Mouse (Mus musculus): ENCODE data around the gene Slc35c1. TPM values are rescaled to one million over a fixed set of nuclear protein-coding genes. Genes with fewer than 3 reads are reported as not detected.

Slc35c1 gene
- total and polyA plus RNA-seq, 2 experiments from 2014 or later, result 9.1 to 14.4 TPM

GRCm38 (mm10) chr2:92425366-92425765 is 35.0 kb downstream of the Slc35c1 start:
- peaks cover 18% of the 10 kb centered on the region for H3K4me1 ChIP-seq (ENCODE audit: insufficient read depth)
- no peak for ATAC-seq
- H3K9me3 ChIP-seq (ENCODE audit: low read length), result no peaks in the 10 kb centered on the region
- no peak for DNase-seq
- H3K4me3 ChIP-seq (ENCODE audit: low read depth, low read length), result no peak overlapping the region
- no peak overlapping the region for H3K9ac ChIP-seq
- 59% methylated on average over 4 of the region's 4 CpGs for WGBS
- no peaks in the 10 kb centered on the region for H3K27me3 ChIP-seq (ENCODE audit: insufficient read depth, low read length)
- peak overlapping the region; percentile 77 for H3K27ac ChIP-seq (ENCODE audit: low read depth, low read length)
- TF ChIP-seq CTCF (IDR thresholded peaks at IDR 0.05; ENCODE audit: low read depth), result no peak
- H3K36me3 ChIP-seq (ENCODE audit: insufficient read depth), result peaks cover 45% of the 10 kb centered on the region
- no peak overlapping the region for H3K4me2 ChIP-seq (ENCODE audit: low read depth)

- Histone ChIP-seq H3K9me3 (ENCODE audit: low read length) (no peaks in the 10 kb centered on the region), H3K4me2 (ENCODE audit: low read depth) (no peak overlapping the region), H3K4me1 (ENCODE audit: insufficient read depth) (peaks cover 18% of the 10 kb centered on the region), H3K27me3 (ENCODE audit: insufficient read depth, low read length) (no peaks in the 10 kb centered on the region), H3K36me3 (ENCODE audit: insufficient read depth) (peaks cover 52% of the 10 kb centered on the region), H3K4me3 (ENCODE audit: low read depth, low read length) (no peak overlapping the region), H3K27ac (ENCODE audit: low read depth, low read length) (peak overlapping the region; percentile 77), H3K9ac (no peak overlapping the region)
- ATAC-seq, result peak; percentile 73
- no peak for TF ChIP-seq CTCF (IDR thresholded peaks at IDR 0.05; ENCODE audit: low read depth)
- WGBS, result 41% methylated on average over 9 of the region's 9 CpGs
- DNase-seq, result peak; percentile 60
These were observed 35.7 kb downstream of the Slc35c1 start for GRCm38 (mm10) chr2:92424462-92425308.

GRCm38 (mm10) chr2:92423702-92424461 is 36.5 kb downstream of the Slc35c1 start:
- Histone ChIP-seq H3K4me1 (ENCODE audit: insufficient read depth) (peaks cover 16% of the 10 kb centered on the region), H3K4me3 (ENCODE audit: low read depth, low read length) (no peak overlapping the region), H3K36me3 (ENCODE audit: insufficient read depth) (peaks cover 60% of the 10 kb centered on the region), H3K9ac (no peak overlapping the region), H3K27me3 (ENCODE audit: insufficient read depth, low read length) (no peaks in the 10 kb centered on the region), H3K9me3 (ENCODE audit: low read length) (no peaks in the 10 kb centered on the region), H3K4me2 (ENCODE audit: low read depth) (no peak overlapping the region), H3K27ac (ENCODE audit: low read depth, low read length) (peak overlapping the region; percentile 77)
- no peak for TF ChIP-seq CTCF (IDR thresholded peaks at IDR 0.05; ENCODE audit: low read depth)
- ATAC-seq (peak; percentile 62), DNase-seq (peak; percentile 72)
- WGBS, result 48% methylated on average over 9 of the region's 9 CpGs

GRCm38 (mm10) chr2:92423156-92423555 is 37.2 kb downstream of the Slc35c1 start:
- DNase-seq (no peak), ATAC-seq (no peak)
- Histone ChIP-seq H3K27me3 (ENCODE audit: insufficient read depth, low read length) (no peaks in the 10 kb centered on the region), H3K4me3 (ENCODE audit: low read depth, low read length) (no peak overlapping the region), H3K36me3 (ENCODE audit: insufficient read depth) (peaks cover 66% of the 10 kb centered on the region), H3K27ac (ENCODE audit: low read depth, low read length) (peak overlapping the region; percentile 77; the same call in 1 of the 2 replicates), H3K9me3 (ENCODE audit: low read length) (no peaks in the 10 kb centered on the region), H3K9ac (no peak overlapping the region), H3K4me1 (ENCODE audit: insufficient read depth) (peaks cover 9% of the 10 kb centered on the region; the same call in 1 of the 2 replicates), H3K4me2 (ENCODE audit: low read depth) (no peak overlapping the region)
- 88% methylated on average over 9 of the region's 9 CpGs for WGBS
- no peak for TF ChIP-seq CTCF (IDR thresholded peaks at IDR 0.05; ENCODE audit: low read depth)

GRCm38 (mm10) chr2:92422388-92423135 is 37.8 kb downstream of the Slc35c1 start:
- H3K27me3 ChIP-seq (ENCODE audit: insufficient read depth, low read length), result no peaks in the 10 kb centered on the region
- H3K4me1 ChIP-seq (ENCODE audit: insufficient read depth), result 0 out of 2 replicates have a peak, but pooled peaks cover 4% of the 10 kb centered on the region
- H3K9me3 ChIP-seq (ENCODE audit: low read length), result no peaks in the 10 kb centered on the region
- H3K36me3 ChIP-seq (ENCODE audit: insufficient read depth), result peaks cover 72% of the 10 kb centered on the region
- no peak overlapping the region for H3K9ac ChIP-seq
- no peak overlapping the region for H3K4me3 ChIP-seq (ENCODE audit: low read depth, low read length)
- no peak overlapping the region for H3K4me2 ChIP-seq (ENCODE audit: low read depth)
- no peak for DNase-seq
- no peak for ATAC-seq
- no peak overlapping the region for H3K27ac ChIP-seq (ENCODE audit: low read depth, low read length)
- WGBS, result 73% methylated on average over 10 of the region's 10 CpGs
- TF ChIP-seq CTCF (IDR thresholded peaks at IDR 0.05; ENCODE audit: low read depth), result peak; percentile 52

GRCm38 (mm10) chr2:92421723-92422387 is 38.5 kb downstream of the Slc35c1 start:
- H3K9ac ChIP-seq, result no peak overlapping the region
- no peak overlapping the region for H3K4me3 ChIP-seq (ENCODE audit: low read depth, low read length)
- WGBS, result 95% methylated on average over 7 of the region's 7 CpGs
- H3K9me3 ChIP-seq (ENCODE audit: low read length), result no peaks in the 10 kb centered on the region
- ATAC-seq, result no peak
- H3K4me1 ChIP-seq (ENCODE audit: insufficient read depth), result 0 out of 2 replicates have a peak, but pooled peaks cover 4% of the 10 kb centered on the region
- no peaks in the 10 kb centered on the region for H3K27me3 ChIP-seq (ENCODE audit: insufficient read depth, low read length)
- DNase-seq, result no peak
- no peak overlapping the region for H3K27ac ChIP-seq (ENCODE audit: low read depth, low read length)
- H3K4me2 ChIP-seq (ENCODE audit: low read depth), result no peak overlapping the region
- no peak for TF ChIP-seq CTCF (IDR thresholded peaks at IDR 0.05; ENCODE audit: low read depth)
- peaks cover 79% of the 10 kb centered on the region for H3K36me3 ChIP-seq (ENCODE audit: insufficient read depth)

All from forebrain, postnatal 0 days (tissue).